Mouse (Mus musculus) kidney, embryonic 15.5 days (tissue): Measurements from ENCODE around the gene Tmod1. TPM values are rescaled to one million over a fixed set of nuclear protein-coding genes. Genes with fewer than 3 reads are reported as not detected.

Experiments used
- ATAC-seq: fragments of 200-750 bp; cut with Nextera tagmentation; replicated peaks from 2 replicates; pipeline ENCODE4 v1.8.0; 2017; ENCODE audit warnings: moderate TSS enrichment; ENCODE audit not compliant: low FRiP score
- H3K27ac ChIP-seq: fragments of 300-500 bp; sonication (generic); 2 replicates; pipeline ENCODE4 v1.5.1; 2015; ENCODE audit warnings: mild to moderate bottlenecking, inconsistent platforms
- H3K27me3 ChIP-seq: fragments of 300-500 bp; sonication (generic); 2 replicates; pipeline ENCODE4 v1.6.1; 2015; ENCODE audit warnings: inconsistent platforms
- H3K36me3 ChIP-seq: fragments of 300-500 bp; sonication (generic); 2 replicates; pipeline ENCODE4 v1.6.1; 2015; ENCODE audit warnings: inconsistent platforms
- H3K4me1 ChIP-seq: fragments of 300-500 bp; sonication (generic); 2 replicates; pipeline ENCODE4 v1.6.1; 2015; ENCODE audit warnings: inconsistent platforms
- H3K4me2 ChIP-seq: fragments of 300-500 bp; sonication (generic); 2 replicates; pipeline ENCODE4 v1.6.1; 2015; ENCODE audit warnings: moderate library complexity, mild to moderate bottlenecking, inconsistent platforms
- H3K4me3 ChIP-seq: fragments of 300-500 bp; sonication (generic); replicated peaks from 2 replicates; pipeline ENCODE4 v1.5.1; 2015; ENCODE audit warnings: mild to moderate bottlenecking, inconsistent platforms
- H3K9ac ChIP-seq: fragments of 300-500 bp; sonication (generic); 2 replicates; pipeline ENCODE4 v1.6.1; 2015; ENCODE audit warnings: mild to moderate bottlenecking, inconsistent platforms
- H3K9me3 ChIP-seq: fragments of 300-500 bp; sonication (generic); replicated peaks from 2 replicates; pipeline ENCODE4 v1.6.1; 2016; ENCODE audit warnings: inconsistent platforms
- WGBS: fragments of 180-500 bp; shearing (Covaris S2); methylation state at CpG from one replicate; pipeline ENCODE4 v1.1.7; 2015; ENCODE audit warnings: mixed read lengths; 5-methylcytosine and 5-hydroxymethylcytosine counted together
- polyA plus RNA-seq: library from polyadenylated mRNA; unstranded; fragments of >200 nt; fragmentation: Nextera tagmentation; extraction: Ambion mirVana; gene quantifications from 2 replicates; pipeline ENCODE4 v1.2.1, GENCODE M21; 2015

The Tmod1 gene
- polyA plus RNA-seq, 1 experiment from 2014 or later, result 8.2 TPM

DNA sequence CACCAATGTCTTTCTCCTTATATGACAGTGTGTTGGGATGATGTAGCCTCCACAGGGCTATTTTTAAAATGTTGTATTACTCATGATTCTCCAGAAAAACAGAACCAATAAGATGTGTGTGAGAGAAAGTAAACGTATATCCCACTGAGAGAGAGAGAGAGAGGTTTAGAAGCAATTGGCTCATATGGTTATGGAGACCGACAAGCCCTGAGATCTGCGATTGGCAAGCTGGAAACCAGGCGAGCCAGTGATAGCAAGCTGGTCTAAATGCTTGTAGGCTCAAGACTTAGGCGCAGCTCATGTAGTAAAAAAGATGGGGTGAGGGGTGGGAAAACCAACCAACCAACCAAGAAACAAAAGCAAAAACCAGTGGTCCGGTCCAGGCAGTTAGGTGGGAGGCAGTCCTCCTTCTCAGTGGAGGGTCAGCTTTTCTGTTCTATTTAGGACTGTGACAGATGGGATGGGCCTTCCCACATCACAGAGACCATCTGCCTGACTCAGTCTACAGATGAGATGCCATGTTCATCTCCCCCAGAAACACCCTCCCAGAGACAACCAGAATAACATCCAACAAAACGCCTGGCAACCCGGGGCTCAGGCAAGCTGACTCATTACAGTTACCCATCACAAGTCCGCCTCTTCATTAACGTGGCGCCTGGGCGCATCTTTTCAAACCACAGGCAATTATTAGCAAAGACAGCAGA lies 22.7 kb downstream of the Tmod1 start:
- no peaks in the 10 kb centered on the region for H3K36me3 ChIP-seq
- H3K9me3 ChIP-seq, result no peaks in the 10 kb centered on the region
- H3K27ac ChIP-seq, result no peak overlapping the region
- H3K4me3 ChIP-seq, result no peak overlapping the region
- H3K9ac ChIP-seq, result no peak overlapping the region
- H3K27me3 ChIP-seq, result no peaks in the 10 kb centered on the region
- peaks cover 23% of the 10 kb centered on the region for H3K4me1 ChIP-seq
- 81% methylated on average over 12 of the region's 12 CpGs for WGBS
- H3K4me2 ChIP-seq, result no peak overlapping the region
- ATAC-seq, result no peak

DNA sequence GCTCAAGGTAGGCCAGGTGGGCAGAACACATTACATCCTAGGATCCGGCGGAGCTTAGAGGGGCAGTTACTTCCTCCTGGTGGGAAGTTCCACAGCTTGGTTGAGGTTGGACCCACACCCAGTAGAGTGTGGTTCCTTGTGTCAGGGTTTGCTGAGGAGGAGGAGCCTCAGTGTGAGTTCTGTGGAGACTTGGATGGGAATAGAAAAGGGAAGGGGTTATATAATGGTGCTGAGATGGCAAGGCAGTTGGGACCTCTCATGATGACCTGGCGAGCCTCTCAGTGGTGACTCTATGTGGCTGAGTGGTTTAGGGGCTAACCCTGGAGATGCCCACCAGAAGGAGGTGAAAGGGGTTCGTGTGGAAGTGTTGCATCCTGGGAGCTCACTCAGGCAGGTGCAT lies 25.1 kb downstream of the Tmod1 start:
- 90% methylated on average over 4 of the region's 4 CpGs for WGBS

DNA sequence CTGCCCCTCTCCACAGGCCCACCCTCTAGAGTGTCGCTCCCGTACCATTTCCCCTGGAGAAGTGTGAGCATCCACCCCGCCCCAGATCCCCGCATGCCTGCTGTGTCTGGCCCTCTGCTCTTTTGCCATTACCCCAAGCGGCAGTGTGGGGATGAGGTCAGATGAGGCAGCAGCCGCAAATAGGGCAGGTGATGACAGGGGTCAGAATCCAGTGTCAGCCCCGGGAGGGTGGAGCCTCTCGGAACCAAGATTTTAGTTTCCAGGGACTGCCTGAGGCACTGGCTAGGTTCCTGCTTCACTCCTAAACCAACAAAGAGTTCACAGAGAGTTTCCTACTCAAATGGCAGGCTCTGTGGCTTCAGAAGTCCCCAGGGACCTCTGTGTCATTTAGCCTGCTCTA lies 25.5 kb downstream of the Tmod1 start:
- Histone ChIP-seq H3K36me3 (no peaks in the 10 kb centered on the region), H3K4me3 (no peak overlapping the region), H3K9ac (no peak overlapping the region), H3K4me1 (peaks cover 39% of the 10 kb centered on the region), H3K4me2 (no peak overlapping the region), H3K9me3 (no peaks in the 10 kb centered on the region), H3K27ac (0 out of 2 replicates have a peak overlapping the region, but pooled peaks have one; percentile 7), H3K27me3 (no peaks in the 10 kb centered on the region)
- ATAC-seq, result no peak
- 37% methylated on average over 8 of the region's 8 CpGs for WGBS

More for the DNA sequence above, 25.1 kb downstream of the Tmod1 start:
- peaks cover 39% of the 10 kb centered on the region for H3K4me1 ChIP-seq
- no peaks in the 10 kb centered on the region for H3K27me3 ChIP-seq
- no peak for ATAC-seq
- H3K9me3 ChIP-seq, result no peaks in the 10 kb centered on the region
- H3K36me3 ChIP-seq, result no peaks in the 10 kb centered on the region
- no peak overlapping the region for H3K4me3 ChIP-seq
- no peak overlapping the region for H3K4me2 ChIP-seq
- H3K9ac ChIP-seq, result no peak overlapping the region
- 0 out of 2 replicates have a peak overlapping the region, but pooled peaks have one; percentile 7 for H3K27ac ChIP-seq

DNA sequence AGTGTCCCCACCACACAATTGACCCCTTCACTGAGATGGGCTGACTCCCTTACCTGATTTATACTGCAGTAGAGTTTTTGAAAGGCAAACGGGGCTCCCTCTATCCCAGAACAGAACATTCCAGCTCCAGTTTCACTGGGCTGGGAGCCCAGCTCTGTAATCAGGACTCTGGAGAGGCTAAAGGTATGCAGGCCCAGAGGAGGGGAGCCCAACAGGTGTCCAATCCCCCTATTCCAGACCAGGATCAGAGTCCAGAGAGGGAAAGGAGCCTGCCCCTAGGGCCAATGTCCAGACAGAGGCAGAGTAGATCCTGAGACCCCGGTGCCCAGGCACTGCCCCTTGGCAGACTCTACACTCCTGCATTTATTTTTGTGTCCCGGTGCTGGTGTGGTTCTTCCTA lies 26.2 kb downstream of the Tmod1 start:
- peaks cover 44% of the 10 kb centered on the region for H3K4me1 ChIP-seq
- WGBS, result 61% methylated on average over 3 of the region's 3 CpGs
- H3K9ac ChIP-seq, result no peak overlapping the region
- no peak overlapping the region for H3K4me3 ChIP-seq
- ATAC-seq, result no peak
- H3K9me3 ChIP-seq, result no peaks in the 10 kb centered on the region
- no peak overlapping the region for H3K4me2 ChIP-seq
- H3K27ac ChIP-seq, result 0 out of 2 replicates have a peak overlapping the region, but pooled peaks have one; percentile 7
- H3K36me3 ChIP-seq, result no peaks in the 10 kb centered on the region
- no peaks in the 10 kb centered on the region for H3K27me3 ChIP-seq

DNA sequence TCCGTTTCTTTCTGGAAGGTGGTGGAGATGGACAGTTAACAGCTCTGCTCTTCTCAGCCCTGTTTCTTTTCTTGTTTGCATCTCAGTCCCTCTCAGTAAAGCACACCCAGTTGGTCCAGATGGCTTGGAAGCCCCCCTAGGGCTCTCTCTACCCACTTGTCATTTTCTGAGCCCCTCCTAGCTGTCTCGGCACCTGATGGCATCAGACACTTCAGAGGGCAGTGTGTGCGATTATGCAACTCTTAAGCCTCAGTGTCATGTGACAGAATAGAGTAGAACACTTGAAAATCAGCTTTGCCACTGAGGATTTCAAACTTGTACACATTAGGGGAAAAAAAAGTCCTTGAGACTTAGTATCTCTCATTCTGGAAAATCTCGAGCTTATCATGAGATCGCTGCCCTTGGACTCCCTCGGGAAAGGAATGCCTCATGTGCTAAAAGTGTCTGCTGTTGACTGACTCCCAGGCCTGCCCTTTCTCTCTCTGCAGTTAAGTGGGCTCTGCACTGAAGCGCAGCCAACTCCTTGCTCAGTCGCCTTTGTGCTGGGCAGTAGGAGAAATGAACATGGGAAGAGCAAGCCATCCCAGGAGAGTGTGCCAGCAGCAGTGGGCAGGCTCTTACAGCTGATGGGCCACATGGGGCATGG lies 27.1 kb downstream of the Tmod1 start:
- Histone ChIP-seq H3K4me3 (no peak overlapping the region), H3K36me3 (no peaks in the 10 kb centered on the region), H3K27me3 (no peaks in the 10 kb centered on the region), H3K4me1 (peaks cover 49% of the 10 kb centered on the region), H3K27ac (peak overlapping the region; percentile 37; the same call in 1 of the 2 replicates), H3K9me3 (no peaks in the 10 kb centered on the region), H3K4me2 (no peak overlapping the region), H3K9ac (no peak overlapping the region)
- ATAC-seq, result 0 out of 2 replicates have a peak, but pooled peaks have one; percentile 31
- WGBS, result 47% methylated on average over 8 of the region's 8 CpGs

DNA sequence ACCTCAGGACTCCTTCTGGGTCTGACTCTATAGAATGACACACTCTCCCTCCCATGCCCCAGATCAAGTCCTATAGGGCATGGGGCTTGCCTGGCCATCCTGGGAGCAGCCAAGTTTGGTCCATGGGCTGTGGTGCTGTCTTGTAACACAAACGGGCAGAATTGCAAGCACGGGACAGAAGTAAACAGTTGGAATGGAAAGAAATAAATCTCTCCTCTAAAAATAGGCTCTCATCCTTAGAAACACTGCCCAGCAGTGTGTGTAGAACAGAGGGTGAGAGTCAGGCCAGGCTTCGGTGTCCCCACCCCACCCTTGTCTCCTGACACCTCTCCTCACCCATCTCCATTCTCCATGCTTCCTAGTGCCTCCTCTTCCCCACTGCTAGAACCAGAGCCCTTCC lies 29.3 kb downstream of the Tmod1 start:
- H3K9ac ChIP-seq, result no peak overlapping the region
- no peak for ATAC-seq
- no peak overlapping the region for H3K4me3 ChIP-seq
- H3K9me3 ChIP-seq, result no peaks in the 10 kb centered on the region
- H3K27me3 ChIP-seq, result no peaks in the 10 kb centered on the region
- peak overlapping the region; percentile 54; the same call in 1 of the 2 replicates for H3K27ac ChIP-seq
- H3K36me3 ChIP-seq, result no peaks in the 10 kb centered on the region
- no peak overlapping the region for H3K4me2 ChIP-seq
- H3K4me1 ChIP-seq, result peaks cover 49% of the 10 kb centered on the region
- WGBS, result 49% methylated on average over 3 of the region's 3 CpGs

DNA sequence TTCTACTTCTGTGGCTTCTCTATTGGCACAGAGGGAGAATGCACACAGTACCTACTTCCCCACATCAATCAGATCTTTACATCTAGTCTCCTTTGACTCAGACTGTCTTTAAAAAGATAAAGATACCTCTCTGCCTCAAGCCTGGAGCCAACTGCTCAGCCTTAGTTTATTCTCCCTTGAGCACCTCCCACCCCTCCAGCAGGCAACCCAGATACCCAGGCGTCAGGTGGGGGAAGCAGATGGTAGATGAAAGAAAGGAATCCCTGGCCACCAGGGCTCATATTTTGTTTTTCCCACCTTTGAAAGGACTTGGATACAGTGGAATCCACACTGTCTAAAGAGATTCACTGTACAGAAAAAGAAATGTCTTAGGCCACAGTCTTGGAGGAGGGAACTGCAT lies 29.8 kb downstream of the Tmod1 start:
- Histone ChIP-seq H3K4me1 (peaks cover 49% of the 10 kb centered on the region), H3K9ac (no peak overlapping the region), H3K27ac (peak overlapping the region; percentile 54; the same call in 1 of the 2 replicates), H3K36me3 (no peaks in the 10 kb centered on the region), H3K4me3 (no peak overlapping the region), H3K9me3 (no peaks in the 10 kb centered on the region), H3K27me3 (no peaks in the 10 kb centered on the region), H3K4me2 (no peak overlapping the region)
- no peak for ATAC-seq
- 43% methylated on average over 1 of the region's 1 CpGs for WGBS

DNA sequence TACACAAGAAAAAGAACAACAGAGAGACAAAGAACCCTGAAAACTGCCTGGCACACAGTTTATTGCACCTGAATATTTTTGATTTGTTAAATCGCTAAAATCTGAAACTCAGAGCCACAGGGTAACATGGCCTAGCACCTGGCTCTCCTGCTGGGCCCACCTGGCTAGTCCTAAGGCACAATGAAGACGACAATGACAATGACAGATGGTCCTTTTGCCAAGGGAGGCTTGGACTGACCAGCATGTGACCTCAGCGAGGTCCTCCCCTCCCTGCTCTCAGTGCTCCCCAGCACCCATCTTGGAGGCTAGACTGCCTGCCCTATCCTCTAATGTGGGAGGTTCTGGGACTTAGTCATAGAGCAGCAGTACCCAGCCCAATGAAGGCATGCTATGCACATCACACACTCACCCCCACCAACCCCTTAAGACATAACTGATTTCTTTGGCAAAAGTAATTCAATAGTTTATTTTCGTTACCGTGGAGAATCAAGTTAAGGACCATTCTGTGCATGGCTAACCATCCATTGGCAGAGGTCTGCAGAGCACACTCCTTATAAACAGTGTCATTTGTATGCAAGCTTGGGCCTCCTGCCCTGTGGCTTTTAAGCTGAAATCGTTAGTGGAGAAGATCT lies 31.2 kb downstream of the Tmod1 start:
- H3K27ac ChIP-seq, result peak overlapping the region; percentile 55
- ATAC-seq, result peak; percentile 81
- WGBS, result 46% methylated on average over 6 of the region's 6 CpGs

DNA sequence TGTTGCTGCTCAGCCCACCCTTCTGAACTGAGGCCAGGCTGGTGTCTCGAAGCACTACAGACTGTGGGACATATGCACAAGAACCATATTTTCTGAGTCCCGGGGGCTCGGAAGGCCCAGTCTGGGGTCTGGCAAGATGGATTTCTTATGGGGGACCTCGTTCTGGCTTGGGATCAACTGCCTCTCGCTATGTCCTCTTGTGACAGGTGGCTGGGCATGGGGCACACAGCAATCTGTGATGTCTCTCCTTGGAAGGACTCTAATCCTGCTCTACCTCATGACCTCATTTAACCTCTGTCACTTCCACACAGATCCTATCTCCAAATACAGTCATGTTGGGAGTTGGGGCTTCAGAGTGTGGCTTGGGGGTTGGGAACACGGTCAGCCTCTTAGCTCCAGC lies 33.9 kb downstream of the Tmod1 start:
- Histone ChIP-seq H3K36me3 (no peaks in the 10 kb centered on the region), H3K9me3 (no peaks in the 10 kb centered on the region), H3K27ac (no peak overlapping the region), H3K4me1 (peaks cover 18% of the 10 kb centered on the region), H3K4me2 (no peak overlapping the region), H3K4me3 (no peak overlapping the region), H3K9ac (no peak overlapping the region), H3K27me3 (no peaks in the 10 kb centered on the region)
- no peak for ATAC-seq
- 81% methylated on average over 6 of the region's 6 CpGs for WGBS

More for the DNA sequence above, 31.2 kb downstream of the Tmod1 start:
- Histone ChIP-seq H3K27me3 (no peaks in the 10 kb centered on the region), H3K9me3 (no peaks in the 10 kb centered on the region), H3K4me1 (peaks cover 38% of the 10 kb centered on the region), H3K4me2 (no peak overlapping the region), H3K9ac (no peak overlapping the region), H3K4me3 (no peak overlapping the region), H3K36me3 (no peaks in the 10 kb centered on the region)

DNA sequence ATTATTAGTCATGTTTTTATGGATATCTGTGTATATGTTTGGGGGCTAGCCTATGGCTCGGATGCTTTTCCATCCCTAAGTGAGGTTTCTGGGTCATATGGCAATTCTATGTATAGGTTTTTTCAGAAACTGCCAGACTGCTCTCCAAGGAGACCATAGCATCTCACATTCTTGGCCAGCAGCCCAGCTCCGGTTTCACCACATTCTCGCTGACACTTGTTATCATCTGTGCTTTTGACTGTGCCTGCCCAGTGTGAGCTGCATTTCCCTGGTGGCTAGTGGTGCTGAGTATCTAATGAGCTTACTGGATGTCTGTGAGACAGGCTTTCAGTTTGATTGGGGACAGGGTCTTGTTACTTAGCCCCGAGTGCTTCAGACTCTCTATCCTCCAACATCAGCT lies 35.0 kb downstream of the Tmod1 start:
- no peak for ATAC-seq
- Histone ChIP-seq H3K4me3 (no peak overlapping the region), H3K4me2 (no peak overlapping the region), H3K36me3 (no peaks in the 10 kb centered on the region), H3K9me3 (no peaks in the 10 kb centered on the region), H3K9ac (no peak overlapping the region), H3K27ac (no peak overlapping the region), H3K27me3 (no peaks in the 10 kb centered on the region), H3K4me1 (peaks cover 10% of the 10 kb centered on the region)
- WGBS, result 50% methylated on average over 4 of the region's 4 CpGs

DNA sequence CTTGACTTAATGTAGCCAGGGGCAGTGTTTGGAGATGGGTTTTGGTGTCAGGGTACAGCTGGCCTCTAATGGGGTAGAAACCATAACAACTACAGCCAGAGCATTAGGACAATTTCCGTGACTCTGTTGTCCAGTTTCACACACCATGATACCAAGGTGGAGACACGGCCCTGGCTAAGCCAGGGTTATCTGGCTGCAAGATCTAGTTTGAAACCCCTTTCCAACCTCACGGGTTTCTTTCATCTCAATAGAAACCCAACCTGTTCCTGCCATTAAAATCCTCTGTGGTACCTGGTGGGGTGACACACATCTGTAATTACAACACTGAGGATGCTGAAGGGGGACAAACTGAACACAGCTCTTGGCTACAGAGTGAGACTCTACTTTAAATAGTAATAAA lies 36.9 kb downstream of the Tmod1 start:
- H3K27ac ChIP-seq, result no peak overlapping the region
- H3K9ac ChIP-seq, result no peak overlapping the region
- no peaks in the 10 kb centered on the region for H3K27me3 ChIP-seq
- no peak overlapping the region for H3K4me2 ChIP-seq
- no peaks in the 10 kb centered on the region for H3K4me1 ChIP-seq
- no peaks in the 10 kb centered on the region for H3K9me3 ChIP-seq
- 75% methylated on average over 3 of the region's 3 CpGs for WGBS
- no peak for ATAC-seq
- H3K36me3 ChIP-seq, result no peaks in the 10 kb centered on the region
- H3K4me3 ChIP-seq, result no peak overlapping the region

DNA sequence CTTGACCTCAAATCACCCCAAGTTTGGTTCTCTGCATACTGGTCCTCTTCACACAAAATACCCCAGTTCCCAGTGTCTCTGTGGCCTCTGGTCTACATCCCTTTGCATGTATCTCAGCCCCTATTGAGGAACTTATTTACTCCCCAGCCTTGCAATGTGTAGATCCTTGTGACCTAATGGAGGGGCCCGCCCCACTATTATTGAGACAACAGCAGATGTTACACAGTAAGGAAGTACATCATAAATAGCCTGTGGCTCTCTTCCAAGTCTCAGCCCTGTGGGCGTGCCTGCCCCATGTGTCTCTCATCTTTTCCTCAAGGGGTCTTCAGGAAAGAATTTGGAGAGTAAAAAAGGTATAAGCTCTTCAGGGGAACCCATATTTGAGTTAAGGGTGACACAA lies 38.2 kb downstream of the Tmod1 start:
- Histone ChIP-seq H3K36me3 (no peaks in the 10 kb centered on the region), H3K27ac (no peak overlapping the region), H3K9me3 (no peaks in the 10 kb centered on the region), H3K9ac (no peak overlapping the region), H3K4me3 (no peak overlapping the region), H3K27me3 (no peaks in the 10 kb centered on the region), H3K4me2 (no peak overlapping the region), H3K4me1 (no peaks in the 10 kb centered on the region)
- WGBS, result 70% methylated on average over 2 of the region's 2 CpGs
- no peak for ATAC-seq
